Mouse (Mus musculus): ENCODE results near the gene Zfp354b.

Gene Zfp354b

GRCm38 (mm10) chr11:50886231-50886932 lies 45.1 kb downstream of the Zfp354b start:
- peak; percentile 40 for DNase-seq (ENCODE audit: low read depth, low spot score)

GRCm38 (mm10) chr11:50883756-50884155 lies 47.7 kb downstream of the Zfp354b start:
- peak; percentile 2 for DNase-seq (ENCODE audit: low read depth, low spot score)

GRCm38 (mm10) chr11:50878641-50879040 lies 52.8 kb downstream of the Zfp354b start:
- DNase-seq (ENCODE audit: low read depth, low spot score) = no peak
